Mouse (Mus musculus) urinary bladder, postnatal 14 days (tissue): ENCODE results near the gene Bod1l.

Experiments used
- DNase-seq: peaks from one replicate; pipeline ENCODE4 v3.0.0; 2021; ENCODE audit warnings: low spot score

The Bod1l gene

GRCm38 (mm10) chr5:41801622-41802021, 42.5 kb downstream of the Bod1l start:
- no peak for DNase-seq

- DNase-seq, result no peak
These were observed 49.7 kb downstream of the Bod1l start for GRCm38 (mm10) chr5:41794434-41794833.

- DNase-seq, result no peak
These were observed 53.6 kb downstream of the Bod1l start for GRCm38 (mm10) chr5:41790517-41790916.

- DNase-seq, result no peak
These were observed 55.2 kb downstream of the Bod1l start for GRCm38 (mm10) chr5:41788877-41789276.

- no peak for DNase-seq
These were observed 62.2 kb downstream of the Bod1l start for GRCm38 (mm10) chr5:41781890-41782289.

GRCm38 (mm10) chr5:41780026-41780425, 64.1 kb downstream of the Bod1l start:
- no peak for DNase-seq

GRCm38 (mm10) chr5:41775728-41776127, 68.4 kb downstream of the Bod1l start:
- DNase-seq, result no peak

GRCm38 (mm10) chr5:41775273-41775672, 68.8 kb downstream of the Bod1l start:
- DNase-seq, result no peak

- peak; percentile 89 for DNase-seq
These were observed 75.6 kb downstream of the Bod1l start for GRCm38 (mm10) chr5:41768382-41769040.

- no peak for DNase-seq
These were observed 76.6 kb downstream of the Bod1l start for GRCm38 (mm10) chr5:41767296-41768200.

- DNase-seq, result no peak
These were observed 77.6 kb downstream of the Bod1l start for GRCm38 (mm10) chr5:41766406-41767010.

- no peak for DNase-seq
These were observed 78.3 kb downstream of the Bod1l start for GRCm38 (mm10) chr5:41765626-41766405.

GRCm38 (mm10) chr5:41763731-41764721, 80.1 kb downstream of the Bod1l start, which contains the start of gene Nkx3-2:
Gene Nkx3-2, minus strand, starts transcription at chr5:41764501.
- no peak for DNase-seq

GRCm38 (mm10) chr5:41762947-41763730, 81.0 kb downstream of the Bod1l start:
- peak; percentile 20 for DNase-seq

- DNase-seq, result no peak
These were observed 81.8 kb downstream of the Bod1l start for GRCm38 (mm10) chr5:41762141-41762946.

GRCm38 (mm10) chr5:41761509-41762140, 82.5 kb downstream of the Bod1l start:
- DNase-seq, result no peak

GRCm38 (mm10) chr5:41760831-41761508, 83.1 kb downstream of the Bod1l start:
- no peak for DNase-seq

GRCm38 (mm10) chr5:41760071-41760470, 84.0 kb downstream of the Bod1l start:
- DNase-seq, result no peak
